In genomic region chr5:81621106-81621505, GRCm38 (mm10) we compare ENCODE assay signal across 20 mouse cellular contexts.
"Had no signal": no experiment of that assay in that cellular context is flagged by ENCODE, and none has a peak within 500 bp of the region (broad histone marks: within the 10 kb centered on the region; RNA-seq: fewer than 3 reads in every experiment).

No protein-coding gene starts in this region.

- H3K4me1 ChIP-seq: limb, embryonic 12.5 days; limb, embryonic 15.5 days; midbrain, embryonic 15.5 days; stomach, embryonic 15.5 days had no signal

- DNase-seq: kidney, adult 9 months; kidney, postnatal 14 days; kidney, postnatal 4 days; left cerebral cortex, postnatal 4 days; liver, postnatal 0 days; lung, postnatal 14 days; lung, postnatal 4 days; retina, postnatal 1 day; right cerebral cortex, postnatal 25 days; spleen, adult 18-20 months; thymus, postnatal 25 days had no signal

- H3K9me3 ChIP-seq: limb, embryonic 12.5 days; limb, embryonic 15.5 days; midbrain, embryonic 15.5 days; neural tube, embryonic 13.5 days; stomach, embryonic 15.5 days had no signal

- H3K27ac ChIP-seq: limb, embryonic 12.5 days; limb, embryonic 15.5 days; liver, embryonic 14.5 days; midbrain, embryonic 15.5 days; neural tube, embryonic 13.5 days; stomach, embryonic 15.5 days had no signal

- H3K4me2 ChIP-seq: limb, embryonic 12.5 days; limb, embryonic 15.5 days; liver, embryonic 11.5 days; midbrain, embryonic 11.5 days; midbrain, embryonic 15.5 days; neural tube, embryonic 13.5 days; stomach, embryonic 15.5 days had no signal

- H3K27me3 ChIP-seq: limb, embryonic 12.5 days; limb, embryonic 15.5 days; midbrain, embryonic 15.5 days; neural tube, embryonic 13.5 days; stomach, embryonic 15.5 days had no signal

- ATAC-seq: liver, postnatal 0 days; midbrain, embryonic 15.5 days had no signal

- H3K36me3 ChIP-seq: limb, embryonic 12.5 days; limb, embryonic 15.5 days; midbrain, embryonic 15.5 days; neural tube, embryonic 13.5 days; stomach, embryonic 15.5 days had no signal

- H3K4me3 ChIP-seq: limb, embryonic 12.5 days; limb, embryonic 15.5 days; midbrain, embryonic 15.5 days; myocyte; neural tube, embryonic 13.5 days; stomach, embryonic 15.5 days had no signal

- H3K9ac ChIP-seq: limb, embryonic 12.5 days; limb, embryonic 15.5 days; liver, embryonic 14.5 days; liver, postnatal 0 days; midbrain, embryonic 15.5 days; neural tube, embryonic 13.5 days; stomach, embryonic 15.5 days had no signal
